Mouse (Mus musculus): ENCODE data around the gene Lrrc3b. TPM values are rescaled to one million over a fixed set of nuclear protein-coding genes. Genes with fewer than 3 reads are reported as not detected.

Lrrc3b gene
- polyA plus RNA-seq, 1 experiment from 2014 or later, result not detected

GRCm38 (mm10) chr14:15432396-15432795 lies 6.4 kb downstream of the Lrrc3b start:
- WGBS (ENCODE audit: insufficient replicate concordance), result 18% methylated on average over 1 of the region's 1 CpGs
- H3K4me1 ChIP-seq (ENCODE audit: insufficient read depth), result no peaks in the 10 kb centered on the region
- no peak for ATAC-seq
- no peak overlapping the region for H3K27ac ChIP-seq (ENCODE audit: low read depth)
- no peak overlapping the region for H3K4me3 ChIP-seq (ENCODE audit: low read depth, low read length)
- no peak overlapping the region for H3K4me2 ChIP-seq (ENCODE audit: low read depth, low read length)
- H3K9me3 ChIP-seq (ENCODE audit: low read length), result no peaks in the 10 kb centered on the region
- no peak overlapping the region for H3K9ac ChIP-seq (replicated peaks)
- no peak for TF ChIP-seq CTCF (IDR thresholded peaks at IDR 0.05; ENCODE audit: low read depth)
- no peak for TF ChIP-seq EP300 (IDR thresholded peaks at IDR 0.05; ENCODE audit: low read depth)
- no peaks in the 10 kb centered on the region for H3K36me3 ChIP-seq (replicated peaks; ENCODE audit: insufficient read depth, low read length)
- DNase-seq, result no peak
- H3K27me3 ChIP-seq (ENCODE audit: insufficient read depth, low read length), result peaks cover 3% of the 10 kb centered on the region; the same call in 1 of the 2 replicates

GRCm38 (mm10) chr14:15421624-15422023 lies 17.2 kb downstream of the Lrrc3b start:
- WGBS (ENCODE audit: insufficient replicate concordance), result 67% methylated on average over 1 of the region's 1 CpGs
- H3K27me3 ChIP-seq (ENCODE audit: insufficient read depth, low read length), result no peaks in the 10 kb centered on the region
- H3K4me3 ChIP-seq (ENCODE audit: low read depth, low read length), result no peak overlapping the region
- no peak overlapping the region for H3K27ac ChIP-seq (ENCODE audit: low read depth)
- H3K9ac ChIP-seq (replicated peaks), result no peak overlapping the region
- no peak for TF ChIP-seq CTCF (IDR thresholded peaks at IDR 0.05; ENCODE audit: low read depth)
- TF ChIP-seq EP300 (IDR thresholded peaks at IDR 0.05; ENCODE audit: low read depth), result no peak
- H3K4me1 ChIP-seq (ENCODE audit: insufficient read depth), result no peaks in the 10 kb centered on the region
- no peaks in the 10 kb centered on the region for H3K36me3 ChIP-seq (replicated peaks; ENCODE audit: insufficient read depth, low read length)
- no peaks in the 10 kb centered on the region for H3K9me3 ChIP-seq (ENCODE audit: low read length)
- DNase-seq (no peak), ATAC-seq (no peak)
- no peak overlapping the region for H3K4me2 ChIP-seq (ENCODE audit: low read depth, low read length)

- ATAC-seq, result no peak
- Histone ChIP-seq H3K9me3 (ENCODE audit: low read length) (no peaks in the 10 kb centered on the region), H3K4me2 (ENCODE audit: low read depth, low read length) (no peak overlapping the region), H3K36me3 (replicated peaks; ENCODE audit: insufficient read depth, low read length) (no peaks in the 10 kb centered on the region), H3K27ac (ENCODE audit: low read depth) (no peak overlapping the region), H3K27me3 (ENCODE audit: insufficient read depth, low read length) (no peaks in the 10 kb centered on the region), H3K4me3 (ENCODE audit: low read depth, low read length) (no peak overlapping the region), H3K4me1 (ENCODE audit: insufficient read depth) (no peaks in the 10 kb centered on the region), H3K9ac (replicated peaks) (no peak overlapping the region)
- 63% methylated on average over 8 of the region's 8 CpGs for WGBS (ENCODE audit: insufficient replicate concordance)
- TF ChIP-seq CTCF (IDR thresholded peaks at IDR 0.05; ENCODE audit: low read depth) (0 out of 2 replicates have a peak, but pooled peaks have one; percentile 2), EP300 (IDR thresholded peaks at IDR 0.05; ENCODE audit: low read depth) (no peak)
- DNase-seq, result no peak
Measured at GRCm38 (mm10) chr14:15410686-15411534, 27.9 kb downstream of the Lrrc3b start.

- Histone ChIP-seq H3K9ac (replicated peaks) (no peak overlapping the region), H3K4me1 (ENCODE audit: insufficient read depth) (0 out of 2 replicates have a peak, but pooled peaks cover 2% of the 10 kb centered on the region), H3K36me3 (replicated peaks; ENCODE audit: insufficient read depth, low read length) (no peaks in the 10 kb centered on the region), H3K9me3 (ENCODE audit: low read length) (no peaks in the 10 kb centered on the region), H3K4me2 (ENCODE audit: low read depth, low read length) (no peak overlapping the region), H3K4me3 (ENCODE audit: low read depth, low read length) (no peak overlapping the region), H3K27me3 (ENCODE audit: insufficient read depth, low read length) (no peaks in the 10 kb centered on the region), H3K27ac (ENCODE audit: low read depth) (no peak overlapping the region)
- TF ChIP-seq EP300 (IDR thresholded peaks at IDR 0.05; ENCODE audit: low read depth) (no peak), CTCF (IDR thresholded peaks at IDR 0.05; ENCODE audit: low read depth) (no peak)
- no peak for DNase-seq
- ATAC-seq, result no peak
- WGBS (ENCODE audit: insufficient replicate concordance), result 77% methylated on average over 2 of the region's 2 CpGs
Measured at GRCm38 (mm10) chr14:15385536-15385935, 53.3 kb downstream of the Lrrc3b start.

- no peak overlapping the region for H3K27ac ChIP-seq (ENCODE audit: low read depth)
- no peak for DNase-seq
- H3K9me3 ChIP-seq (ENCODE audit: low read length), result no peaks in the 10 kb centered on the region
- H3K27me3 ChIP-seq (ENCODE audit: insufficient read depth, low read length), result no peaks in the 10 kb centered on the region
- no peak overlapping the region for H3K4me3 ChIP-seq (ENCODE audit: low read depth, low read length)
- 65% methylated on average over 2 of the region's 2 CpGs for WGBS (ENCODE audit: insufficient replicate concordance)
- no peaks in the 10 kb centered on the region for H3K36me3 ChIP-seq (replicated peaks; ENCODE audit: insufficient read depth, low read length)
- peak; percentile 50 for ATAC-seq
- H3K9ac ChIP-seq (replicated peaks), result no peak overlapping the region
- TF ChIP-seq CTCF (IDR thresholded peaks at IDR 0.05; ENCODE audit: low read depth) (no peak), EP300 (IDR thresholded peaks at IDR 0.05; ENCODE audit: low read depth) (no peak)
- H3K4me2 ChIP-seq (ENCODE audit: low read depth, low read length), result no peak overlapping the region
- H3K4me1 ChIP-seq (ENCODE audit: insufficient read depth), result 0 out of 2 replicates have a peak, but pooled peaks cover 2% of the 10 kb centered on the region
Measured at GRCm38 (mm10) chr14:15384972-15385371, 53.8 kb downstream of the Lrrc3b start.

GRCm38 (mm10) chr14:15384532-15384931 lies 54.3 kb downstream of the Lrrc3b start:
- WGBS (ENCODE audit: insufficient replicate concordance), result 51% methylated on average over 5 of the region's 5 CpGs
- no peak overlapping the region for H3K4me3 ChIP-seq (ENCODE audit: low read depth, low read length)
- 0 out of 2 replicates have a peak, but pooled peaks cover 2% of the 10 kb centered on the region for H3K4me1 ChIP-seq (ENCODE audit: insufficient read depth)
- DNase-seq, result peak; percentile 15
- H3K4me2 ChIP-seq (ENCODE audit: low read depth, low read length), result no peak overlapping the region
- ATAC-seq, result peak; percentile 80
- no peak overlapping the region for H3K9ac ChIP-seq (replicated peaks)
- no peaks in the 10 kb centered on the region for H3K9me3 ChIP-seq (ENCODE audit: low read length)
- no peak overlapping the region for H3K27ac ChIP-seq (ENCODE audit: low read depth)
- TF ChIP-seq EP300 (IDR thresholded peaks at IDR 0.05; ENCODE audit: low read depth) (no peak), CTCF (IDR thresholded peaks at IDR 0.05; ENCODE audit: low read depth) (no peak)
- H3K36me3 ChIP-seq (replicated peaks; ENCODE audit: insufficient read depth, low read length), result no peaks in the 10 kb centered on the region
- H3K27me3 ChIP-seq (ENCODE audit: insufficient read depth, low read length), result no peaks in the 10 kb centered on the region
